Mouse (Mus musculus): ENCODE data around the gene Ifna1. TPM values are rescaled to one million over a fixed set of nuclear protein-coding genes. Genes with fewer than 3 reads are reported as not detected.

The Ifna1 gene
- polyA plus RNA-seq, 1 experiment, result not detected

DNA sequence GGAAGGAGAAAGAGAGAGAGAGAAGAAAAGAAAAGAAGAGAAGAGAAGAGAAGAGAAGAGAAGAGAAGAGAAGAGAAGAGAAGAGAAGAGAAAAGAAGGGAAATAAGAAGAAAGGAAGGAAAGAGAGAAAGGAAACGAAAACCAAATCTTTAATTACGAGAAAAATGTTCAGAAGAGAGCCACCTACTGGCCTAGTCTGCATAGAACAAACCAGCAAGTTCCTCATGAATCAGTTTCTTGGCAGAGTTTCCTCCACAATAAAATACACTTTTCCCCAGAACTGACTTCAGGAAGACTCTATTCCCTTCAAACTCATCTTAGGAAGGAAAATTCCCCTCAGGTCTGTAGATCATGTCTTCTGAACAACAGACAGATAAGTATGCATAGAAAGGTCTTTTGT is 4.6 kb upstream of the Ifna1 start:
- DNase-seq (ENCODE audit: low read depth), result no peak
- TF ChIP-seq POLR2A (IDR thresholded peaks at IDR 0.05; ENCODE audit: borderline replicate concordance, extremely low read depth, insufficient read depth, insufficient read length, poor library complexity, severe bottlenecking), result no peak
- TF ChIP-seq CTCF (IDR thresholded peaks at IDR 0.05; ENCODE audit: borderline replicate concordance, extremely low read depth, insufficient read depth, insufficient read length), result peak; percentile 6; the same call in 1 of the 2 replicates

DNA sequence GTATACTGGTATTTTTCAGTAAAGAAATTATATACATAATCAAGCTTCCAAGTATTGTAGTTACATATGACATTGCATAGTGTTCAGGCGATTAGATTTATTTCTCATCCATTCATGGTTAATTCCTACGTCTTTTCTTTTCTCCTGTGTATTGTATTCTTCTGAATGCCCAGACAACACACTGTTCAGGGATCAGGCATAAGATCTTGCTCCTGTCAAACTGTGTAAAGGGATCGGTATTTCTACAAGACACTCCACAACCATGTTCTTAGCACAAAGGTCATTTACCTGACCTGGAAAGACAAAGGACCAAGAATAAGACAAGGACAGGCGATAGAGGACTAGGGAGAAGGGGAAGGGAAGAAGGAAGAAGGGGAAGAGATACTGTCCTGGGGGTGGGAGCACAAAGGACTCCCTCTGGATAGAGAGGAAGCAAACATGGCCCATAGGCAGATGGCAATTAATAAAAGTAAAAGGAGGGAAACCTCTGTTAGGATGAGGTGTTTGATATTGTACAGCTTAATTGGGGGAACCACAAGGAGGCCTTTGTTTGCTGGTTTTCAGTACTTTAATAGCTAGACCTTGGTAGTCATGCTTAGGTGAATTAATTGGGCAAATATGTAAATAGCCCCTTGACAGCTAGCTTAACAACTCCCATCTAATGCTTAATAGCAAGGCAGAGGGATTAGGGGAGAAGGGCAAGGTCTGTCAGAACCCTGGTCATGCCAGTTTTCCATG is 1.3 kb downstream of the Ifna1 start:
- no peak for TF ChIP-seq CTCF (IDR thresholded peaks at IDR 0.05; ENCODE audit: borderline replicate concordance, extremely low read depth, insufficient read depth, insufficient read length)
- TF ChIP-seq POLR2A (IDR thresholded peaks at IDR 0.05; ENCODE audit: borderline replicate concordance, extremely low read depth, insufficient read depth, insufficient read length, poor library complexity, severe bottlenecking), result no peak
- peak; percentile 83 for DNase-seq (ENCODE audit: low read depth)

DNA sequence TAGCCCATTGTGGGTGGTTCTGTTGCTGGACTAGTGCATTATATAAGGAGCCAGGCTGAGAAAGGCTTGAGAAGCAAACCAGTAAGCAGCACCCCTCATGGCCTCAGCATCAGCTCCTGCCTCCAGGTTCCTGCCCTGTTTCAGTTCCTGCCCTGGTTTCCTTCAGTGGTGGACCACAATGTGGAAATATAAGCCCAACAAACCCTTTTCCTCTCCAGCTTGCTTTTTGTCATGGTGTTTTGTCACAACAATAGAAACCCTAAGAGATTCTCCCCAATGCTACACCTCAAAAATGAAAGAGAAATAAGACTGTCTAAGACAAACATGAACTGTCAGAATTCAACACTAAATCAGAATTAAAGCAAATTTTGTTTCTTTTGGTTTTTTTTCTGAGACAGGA is 9.3 kb downstream of the Ifna1 start:
- DNase-seq (ENCODE audit: low read depth), result no peak
- TF ChIP-seq POLR2A (IDR thresholded peaks at IDR 0.05; ENCODE audit: borderline replicate concordance, extremely low read depth, insufficient read depth, insufficient read length, poor library complexity, severe bottlenecking), result no peak
- TF ChIP-seq CTCF (IDR thresholded peaks at IDR 0.05; ENCODE audit: borderline replicate concordance, extremely low read depth, insufficient read depth, insufficient read length), result no peak

DNA sequence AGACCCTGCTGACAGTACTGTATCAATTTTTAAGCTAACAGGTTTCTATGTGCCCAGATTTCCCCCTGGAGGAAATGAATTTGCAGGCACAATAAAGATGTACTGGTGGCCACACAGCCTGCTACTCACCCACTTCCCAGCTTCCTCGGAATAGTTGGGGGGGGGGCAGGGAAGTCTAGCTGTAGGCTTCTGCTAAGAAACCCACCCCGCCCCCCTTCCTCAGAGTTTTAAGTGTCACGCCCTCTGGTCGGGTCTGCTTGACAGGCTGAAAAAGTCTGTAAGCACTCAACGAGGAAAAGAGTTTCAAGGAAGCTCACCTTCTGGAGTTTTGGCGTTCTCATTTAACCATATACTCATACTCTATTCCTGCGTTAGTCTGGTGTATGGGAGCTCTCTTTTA is 13.4 kb downstream of the Ifna1 start:
- no peak for TF ChIP-seq POLR2A (IDR thresholded peaks at IDR 0.05; ENCODE audit: borderline replicate concordance, extremely low read depth, insufficient read depth, insufficient read length, poor library complexity, severe bottlenecking)
- no peak for TF ChIP-seq CTCF (IDR thresholded peaks at IDR 0.05; ENCODE audit: borderline replicate concordance, extremely low read depth, insufficient read depth, insufficient read length)
- no peak for DNase-seq (ENCODE audit: low read depth)

DNA sequence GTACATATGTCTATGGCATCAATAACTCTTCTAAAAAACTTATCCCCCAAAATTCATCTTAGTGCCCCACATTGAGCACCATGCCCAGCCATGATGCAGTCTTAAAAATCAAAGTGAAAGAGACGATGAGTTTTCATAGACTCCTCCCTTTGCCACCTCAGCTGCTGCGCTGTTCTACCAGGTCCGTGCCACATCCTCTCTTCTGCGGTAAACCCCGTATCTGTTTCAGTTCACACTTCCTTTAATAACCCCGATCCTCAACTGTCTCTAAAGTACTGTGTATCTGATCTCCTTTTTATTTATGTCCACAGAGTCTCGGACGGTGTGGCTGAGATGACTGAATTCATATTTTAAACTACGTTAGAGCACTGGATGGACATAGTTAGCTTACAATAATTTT is 14.7 kb downstream of the Ifna1 start:
- no peak for DNase-seq (ENCODE audit: low read depth)

DNA sequence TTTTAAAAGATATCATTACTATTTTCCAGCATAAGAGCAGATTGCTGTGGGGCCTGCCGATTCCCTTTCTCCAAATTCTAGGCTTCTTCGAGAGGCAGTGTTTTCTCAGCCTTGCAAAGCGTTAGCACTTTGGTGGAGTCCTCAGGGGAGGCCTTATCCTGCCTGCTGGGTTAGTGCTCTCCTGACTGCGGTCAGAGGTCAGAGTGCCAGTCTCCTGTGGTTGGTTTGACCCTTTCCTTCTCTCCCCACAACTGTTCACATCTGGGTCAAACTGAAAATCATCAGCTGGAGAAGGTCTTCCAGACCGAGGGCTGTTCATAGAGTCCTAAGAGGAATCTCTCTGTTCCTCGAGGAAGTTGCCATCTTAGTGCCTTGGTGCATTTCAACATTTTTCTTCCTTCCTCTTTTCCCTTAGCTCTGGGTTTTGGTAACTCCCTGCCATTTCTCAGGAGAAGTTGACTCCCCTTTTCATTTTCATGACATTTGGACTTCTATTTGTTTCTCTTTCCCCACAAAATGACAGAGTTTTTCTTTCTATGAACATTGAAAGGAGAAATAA is 15.2 kb downstream of the Ifna1 start:
- TF ChIP-seq POLR2A (IDR thresholded peaks at IDR 0.05; ENCODE audit: borderline replicate concordance, extremely low read depth, insufficient read depth, insufficient read length, poor library complexity, severe bottlenecking) (no peak), CTCF (IDR thresholded peaks at IDR 0.05; ENCODE audit: borderline replicate concordance, extremely low read depth, insufficient read depth, insufficient read length) (no peak)
- DNase-seq (ENCODE audit: low read depth), result no peak

More for the DNA sequence above, 14.7 kb downstream of the Ifna1 start:
- TF ChIP-seq CTCF (IDR thresholded peaks at IDR 0.05; ENCODE audit: borderline replicate concordance, extremely low read depth, insufficient read depth, insufficient read length), result no peak
- no peak for TF ChIP-seq POLR2A (IDR thresholded peaks at IDR 0.05; ENCODE audit: borderline replicate concordance, extremely low read depth, insufficient read depth, insufficient read length, poor library complexity, severe bottlenecking)

DNA sequence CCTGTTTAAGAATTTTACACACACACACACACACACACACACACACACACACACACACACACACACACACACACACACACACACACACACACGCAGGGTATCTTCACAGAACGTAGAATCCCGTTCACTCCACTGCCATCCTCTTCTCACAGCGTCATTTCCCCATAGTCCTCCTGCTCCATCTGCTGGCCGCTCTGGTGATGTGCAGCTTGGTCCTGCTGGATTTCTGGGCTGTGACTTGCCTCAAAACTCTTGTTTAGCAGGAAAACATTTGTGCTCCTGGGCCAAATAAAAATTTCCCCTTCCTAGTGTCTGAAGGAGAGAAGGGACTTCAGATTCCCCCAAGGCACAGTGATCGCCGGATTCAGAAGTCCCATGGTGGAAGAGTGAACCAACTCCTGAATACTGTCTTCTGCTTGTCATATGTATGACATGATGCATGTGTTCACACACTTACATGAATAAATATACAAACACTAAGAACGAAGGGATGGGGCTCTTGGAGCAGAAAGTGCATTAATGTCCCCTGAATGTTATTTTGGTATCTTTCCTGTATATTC is 17.6 kb downstream of the Ifna1 start:
- TF ChIP-seq POLR2A (IDR thresholded peaks at IDR 0.05; ENCODE audit: borderline replicate concordance, extremely low read depth, insufficient read depth, insufficient read length, poor library complexity, severe bottlenecking) (no peak), CTCF (IDR thresholded peaks at IDR 0.05; ENCODE audit: borderline replicate concordance, extremely low read depth, insufficient read depth, insufficient read length) (peak; percentile 93)
- peak; percentile 87 for DNase-seq (ENCODE audit: low read depth)

DNA sequence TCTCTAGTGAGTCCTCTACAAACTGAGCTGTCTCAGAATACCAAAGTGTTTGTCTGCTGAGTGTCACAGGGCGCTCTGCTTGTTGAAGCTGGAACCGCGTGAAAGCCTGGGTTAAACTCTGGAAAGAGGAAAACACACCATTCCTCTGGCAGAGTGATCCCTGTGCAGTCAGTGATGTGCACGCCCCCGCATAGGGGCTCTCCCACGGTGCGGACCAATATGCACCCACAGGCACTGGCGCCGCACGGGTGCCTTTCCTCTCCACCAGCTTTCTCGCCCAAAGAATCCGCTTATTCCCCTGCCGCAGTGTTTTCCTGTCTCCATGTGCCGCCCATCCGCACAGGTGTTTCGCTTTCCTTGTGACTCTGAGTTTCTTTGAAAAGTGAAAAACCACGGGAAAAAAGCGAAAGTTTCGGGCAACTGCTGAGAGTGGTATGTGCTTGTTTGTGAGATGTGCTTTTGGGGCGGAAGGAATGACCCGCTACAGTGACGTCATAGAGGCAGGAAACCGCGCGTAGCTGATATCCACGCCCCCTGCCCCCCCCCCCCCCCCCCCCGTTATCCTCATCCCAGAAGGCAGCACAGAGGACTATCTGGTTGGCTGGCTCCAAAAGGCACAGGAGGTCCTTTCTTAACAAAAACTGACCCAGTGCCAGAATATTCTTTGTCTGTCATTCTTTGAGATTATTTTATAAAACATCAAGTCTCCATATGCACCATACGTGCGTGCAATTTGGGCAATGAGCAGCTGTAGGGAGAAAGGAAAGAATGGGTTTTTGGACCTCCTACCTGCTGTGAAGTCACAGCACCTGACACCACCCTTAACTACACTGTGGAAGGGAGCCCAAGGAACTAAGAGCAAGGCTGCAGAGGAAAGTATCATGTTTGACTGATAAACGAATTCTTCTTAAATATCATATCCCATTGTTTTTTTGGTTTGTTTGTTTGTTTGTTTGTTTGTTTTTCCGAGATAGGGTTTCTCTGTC is 18.3 kb downstream of the Ifna1 start:
- DNase-seq (ENCODE audit: low read depth), result peak; percentile 72

DNA sequence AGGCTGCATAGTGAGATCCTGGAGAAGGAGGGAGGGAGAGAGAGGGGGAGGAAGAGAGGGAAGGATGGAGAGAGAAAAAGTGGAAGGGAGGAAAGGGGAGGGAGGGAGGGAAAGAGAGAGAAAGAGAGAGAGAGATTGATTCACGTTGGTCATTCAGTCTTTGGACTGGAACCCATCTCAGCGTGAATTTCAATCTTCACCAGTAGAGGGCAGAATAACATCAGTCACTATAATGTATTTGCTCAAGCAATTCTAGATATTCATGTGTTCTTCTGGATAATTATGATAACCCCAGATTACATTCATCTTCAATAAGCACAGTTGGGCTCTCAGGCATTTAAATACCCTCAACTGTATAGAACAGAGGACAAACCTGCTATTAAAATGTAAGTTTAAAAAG is 22.8 kb downstream of the Ifna1 start:
- TF ChIP-seq POLR2A (IDR thresholded peaks at IDR 0.05; ENCODE audit: borderline replicate concordance, extremely low read depth, insufficient read depth, insufficient read length, poor library complexity, severe bottlenecking), result no peak
- TF ChIP-seq CTCF (IDR thresholded peaks at IDR 0.05; ENCODE audit: borderline replicate concordance, extremely low read depth, insufficient read depth, insufficient read length), result peak; percentile 48; the same call in 1 of the 2 replicates
- DNase-seq (ENCODE audit: low read depth), result peak; percentile 65

More for the DNA sequence above, 18.3 kb downstream of the Ifna1 start:
- TF ChIP-seq CTCF (IDR thresholded peaks at IDR 0.05; ENCODE audit: borderline replicate concordance, extremely low read depth, insufficient read depth, insufficient read length), result no peak; the same call in 1 of the 2 replicates

DNA sequence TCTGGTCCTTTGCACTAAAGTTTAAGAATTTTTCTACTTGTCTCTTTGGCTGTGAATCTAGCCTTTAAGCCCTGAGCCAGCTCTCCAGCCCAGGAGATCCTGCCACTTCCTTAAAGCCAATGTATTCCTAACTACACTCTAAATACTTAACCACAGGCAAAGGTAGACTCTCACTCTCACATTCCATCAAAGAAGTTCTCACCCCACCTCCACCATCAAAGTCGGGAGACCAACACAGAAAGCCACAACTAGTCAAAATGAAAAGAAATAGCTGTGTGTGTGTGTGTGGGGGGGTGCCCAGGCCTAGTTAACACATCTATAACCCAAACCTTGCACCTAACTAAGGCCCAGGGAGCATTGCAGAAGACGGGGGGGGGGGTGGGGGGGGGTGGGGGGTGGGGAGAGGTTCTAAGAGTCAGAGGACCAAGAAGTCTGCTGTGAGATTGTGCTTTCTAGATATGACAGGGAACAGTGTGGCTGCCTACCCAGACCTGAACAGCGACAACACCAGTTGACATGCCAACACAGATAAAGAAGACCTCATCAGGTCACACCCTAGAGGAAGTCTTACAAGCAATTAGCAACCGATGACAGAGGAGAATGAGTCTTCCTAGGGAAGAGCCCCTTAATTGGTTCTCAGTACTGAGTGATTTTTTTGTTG is 25.7 kb downstream of the Ifna1 start:
- DNase-seq (ENCODE audit: low read depth), result no peak
- TF ChIP-seq POLR2A (IDR thresholded peaks at IDR 0.05; ENCODE audit: borderline replicate concordance, extremely low read depth, insufficient read depth, insufficient read length, poor library complexity, severe bottlenecking), result no peak
- no peak for TF ChIP-seq CTCF (IDR thresholded peaks at IDR 0.05; ENCODE audit: borderline replicate concordance, extremely low read depth, insufficient read depth, insufficient read length)
